Mouse (Mus musculus) C2C12 (cell line): ENCODE measurements around the gene Zbed6.

ENCODE experiments used
- CTCF ChIP-seq: IDR thresholded peaks from one replicate; pipeline ENCODE4 v1.5.1; 2011; ENCODE audit not compliant: control insufficient read depth, insufficient read depth, insufficient read length
- MAX ChIP-seq: IDR thresholded peaks from one replicate; pipeline ENCODE4 v1.6.1; 2011; ENCODE audit warnings: mild to moderate bottlenecking, control low read depth
- MYOD1 ChIP-seq: IDR thresholded peaks from one replicate; pipeline ENCODE4 v1.6.1; 2011; ENCODE audit warnings: low read depth; ENCODE audit not compliant: control insufficient read depth, insufficient read length
- MYOG ChIP-seq: IDR thresholded peaks from one replicate; pipeline ENCODE4 v1.6.1; 2011; ENCODE audit not compliant: control insufficient read depth, insufficient read length; ENCODE audit errors: extremely low read depth

DNA sequence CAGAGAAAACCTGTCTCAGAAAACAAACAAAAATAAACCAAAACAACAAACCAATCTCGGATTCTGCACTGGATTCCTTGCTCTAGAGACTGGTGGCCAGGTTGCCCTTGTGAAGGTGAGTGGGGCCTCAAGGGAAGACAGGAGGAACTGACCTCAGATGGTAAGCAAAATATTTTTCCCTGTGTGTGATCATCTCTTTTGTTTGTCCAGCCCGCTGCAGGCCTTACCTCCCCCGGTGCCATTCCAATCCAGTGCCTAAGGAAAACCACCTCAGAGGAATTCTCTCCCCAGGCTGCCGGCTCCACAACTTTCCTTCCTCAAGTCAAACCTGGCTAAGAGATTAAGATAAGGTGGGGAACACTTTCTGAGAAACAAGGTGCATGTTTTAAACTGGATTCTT lies 31.5 kb upstream of the Zbed6 start:
- TF ChIP-seq CTCF, result no peak
- TF ChIP-seq MYOG, result no peak
- TF ChIP-seq MYOD1, result no peak
- TF ChIP-seq MAX, result no peak
